Mouse (Mus musculus) heart, embryonic 11.5 days (tissue): ENCODE measurements around the gene Dlg2. TPM values are rescaled to one million over a fixed set of nuclear protein-coding genes. Genes with fewer than 3 reads are reported as not detected.

Source experiments
- ATAC-seq: fragments of 200-750 bp; cut with Nextera tagmentation; replicated peaks from 2 replicates; pipeline ENCODE4 v1.8.0; 2017; ENCODE audit warnings: moderate library complexity; ENCODE audit not compliant: insufficient number of reproducible peaks, low FRiP score, low TSS enrichment
- H3K27ac ChIP-seq: fragments of 300-500 bp; sonication (generic); 2 replicates; pipeline ENCODE4 v1.5.1; 2014; ENCODE audit warnings: mild to moderate bottlenecking, low read depth, low read length
- H3K27me3 ChIP-seq: fragments of 300-500 bp; sonication (generic); 2 replicates; pipeline ENCODE4 v1.6.1; 2014; ENCODE audit warnings: mild to moderate bottlenecking, low read length, mixed read lengths; ENCODE audit not compliant: control insufficient read depth, insufficient read depth
- H3K36me3 ChIP-seq: fragments of 300-500 bp; sonication (generic); 2 replicates; pipeline ENCODE4 v1.6.1; 2014; ENCODE audit warnings: mild to moderate bottlenecking, low read length, moderate library complexity, mixed read lengths; ENCODE audit not compliant: control insufficient read depth, insufficient read depth
- H3K4me1 ChIP-seq: fragments of 300-500 bp; sonication (generic); 2 replicates; pipeline ENCODE4 v1.6.1; 2014; ENCODE audit warnings: low read length; ENCODE audit not compliant: control insufficient read depth, insufficient read depth
- H3K4me2 ChIP-seq: fragments of 300-500 bp; sonication (generic); 2 replicates; pipeline ENCODE4 v1.6.1; 2014; ENCODE audit warnings: mild to moderate bottlenecking, moderate library complexity
- H3K4me3 ChIP-seq: fragments of 300-500 bp; sonication (generic); 2 replicates; pipeline ENCODE4 v1.5.1; 2014; ENCODE audit warnings: low read depth, low read length
- H3K9ac ChIP-seq: fragments of 300-500 bp; sonication (generic); 2 replicates; pipeline ENCODE4 v1.6.1; 2014; ENCODE audit warnings: mild to moderate bottlenecking, low read depth, low read length, moderate library complexity
- H3K9me3 ChIP-seq: fragments of 300-500 bp; sonication (generic); replicated peaks from 2 replicates; pipeline ENCODE4 v1.6.1; 2016; ENCODE audit warnings: low read length; ENCODE audit not compliant: control insufficient read depth
- WGBS: fragments of 180-500 bp; shearing (Covaris S2); extraction: QIAGEN DNeasy Blood & Tissue Kit; methylation state at CpG from one replicate; pipeline ENCODE4 v1.1.7; 2014; ENCODE audit not compliant: insufficient replicate concordance; 5-methylcytosine and 5-hydroxymethylcytosine counted together
- polyA plus RNA-seq: library from polyadenylated mRNA; unstranded; fragments of >200 nt; fragmentation: Nextera tagmentation; extraction: Ambion mirVana; gene quantifications from 2 replicates; pipeline ENCODE4 v1.2.1, GENCODE M21; 2014

The Dlg2 gene
- polyA plus RNA-seq, 1 experiment from 2014 or later: 8.5 TPM

GRCm38 (mm10) chr7:91785871-91786270 is 1309.4 kb downstream of the Dlg2 start:
- H3K9me3 ChIP-seq: no peaks in the 10 kb centered on the region
- 67% methylated on average over 3 of the region's 3 CpGs for WGBS

GRCm38 (mm10) chr7:91790949-91791564 is 1314.6 kb downstream of the Dlg2 start:
- Histone ChIP-seq H3K4me2 (no peak overlapping the region), H3K27me3 (no peaks in the 10 kb centered on the region), H3K36me3 (no peaks in the 10 kb centered on the region), H3K4me1 (no peaks in the 10 kb centered on the region), H3K4me3 (no peak overlapping the region), H3K9me3 (no peaks in the 10 kb centered on the region), H3K9ac (no peak overlapping the region), H3K27ac (no peak overlapping the region)
- 52% methylated on average over 4 of the region's 4 CpGs for WGBS
- no peak for ATAC-seq

More at GRCm38 (mm10) chr7:91785871-91786270, 1309.4 kb downstream of the Dlg2 start:
- Histone ChIP-seq H3K27me3 (no peaks in the 10 kb centered on the region), H3K36me3 (no peaks in the 10 kb centered on the region), H3K27ac (no peak overlapping the region), H3K9ac (no peak overlapping the region), H3K4me3 (no peak overlapping the region), H3K4me2 (no peak overlapping the region), H3K4me1 (no peaks in the 10 kb centered on the region)
- ATAC-seq: no peak

GRCm38 (mm10) chr7:91806632-91807031 is 1330.2 kb downstream of the Dlg2 start:
- no peaks in the 10 kb centered on the region for H3K4me1 ChIP-seq
- no peaks in the 10 kb centered on the region for H3K27me3 ChIP-seq
- WGBS: 63% methylated on average over 4 of the region's 4 CpGs
- H3K36me3 ChIP-seq: no peaks in the 10 kb centered on the region
- H3K9ac ChIP-seq: no peak overlapping the region
- H3K4me3 ChIP-seq: no peak overlapping the region
- no peak overlapping the region for H3K27ac ChIP-seq
- ATAC-seq: no peak
- no peak overlapping the region for H3K4me2 ChIP-seq
- no peaks in the 10 kb centered on the region for H3K9me3 ChIP-seq

DNA sequence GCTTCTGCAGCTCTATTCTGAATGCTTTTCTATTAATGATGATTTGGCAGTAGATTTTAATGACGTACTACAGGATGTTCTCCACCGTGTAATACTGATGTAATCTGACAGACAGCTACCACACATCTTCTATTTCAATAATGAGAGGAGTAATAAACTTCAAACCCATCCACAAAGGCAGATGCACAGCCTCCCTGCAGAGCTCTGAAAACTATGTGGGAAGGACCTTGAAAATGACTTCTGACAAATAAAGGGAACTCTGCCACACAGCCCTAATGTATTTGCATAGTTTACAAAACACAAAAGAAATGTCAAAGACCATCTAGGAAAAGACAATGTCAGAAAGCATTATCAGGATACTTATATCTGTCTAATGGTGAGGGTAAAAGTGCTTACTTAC is 1334.3 kb downstream of the Dlg2 start:
- no peaks in the 10 kb centered on the region for H3K36me3 ChIP-seq
- WGBS: 64% methylated on average over 2 of the region's 2 CpGs
- no peak overlapping the region for H3K4me2 ChIP-seq
- H3K4me1 ChIP-seq: no peaks in the 10 kb centered on the region
- no peaks in the 10 kb centered on the region for H3K27me3 ChIP-seq
- H3K9ac ChIP-seq: no peak overlapping the region
- no peaks in the 10 kb centered on the region for H3K9me3 ChIP-seq
- H3K4me3 ChIP-seq: no peak overlapping the region
- no peak for ATAC-seq
- no peak overlapping the region for H3K27ac ChIP-seq

DNA sequence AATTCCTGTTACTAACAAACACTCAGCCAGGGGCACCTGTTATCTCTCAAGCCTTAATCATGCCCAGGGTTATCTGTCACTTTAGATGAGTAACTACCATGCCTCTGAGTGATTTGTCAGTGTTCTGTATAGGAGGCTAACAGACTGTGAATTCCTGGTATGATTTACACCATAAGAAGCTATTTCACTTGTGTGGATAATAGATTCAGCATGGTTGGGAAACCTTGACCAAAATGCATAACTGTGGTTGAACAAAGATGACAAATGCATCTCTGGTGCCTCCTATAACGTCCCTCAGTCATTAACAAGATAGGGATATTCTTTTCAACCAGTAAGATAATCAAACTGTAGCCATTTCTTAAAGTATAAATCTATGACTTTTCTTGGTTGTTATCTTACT is 1341.5 kb downstream of the Dlg2 start:
- Histone ChIP-seq H3K9ac (no peak overlapping the region), H3K4me1 (no peaks in the 10 kb centered on the region), H3K9me3 (no peaks in the 10 kb centered on the region), H3K27ac (no peak overlapping the region), H3K4me3 (no peak overlapping the region), H3K36me3 (no peaks in the 10 kb centered on the region), H3K4me2 (no peak overlapping the region), H3K27me3 (no peaks in the 10 kb centered on the region)
- ATAC-seq: no peak
- WGBS: 64% methylated on average over 1 of the region's 1 CpGs

DNA sequence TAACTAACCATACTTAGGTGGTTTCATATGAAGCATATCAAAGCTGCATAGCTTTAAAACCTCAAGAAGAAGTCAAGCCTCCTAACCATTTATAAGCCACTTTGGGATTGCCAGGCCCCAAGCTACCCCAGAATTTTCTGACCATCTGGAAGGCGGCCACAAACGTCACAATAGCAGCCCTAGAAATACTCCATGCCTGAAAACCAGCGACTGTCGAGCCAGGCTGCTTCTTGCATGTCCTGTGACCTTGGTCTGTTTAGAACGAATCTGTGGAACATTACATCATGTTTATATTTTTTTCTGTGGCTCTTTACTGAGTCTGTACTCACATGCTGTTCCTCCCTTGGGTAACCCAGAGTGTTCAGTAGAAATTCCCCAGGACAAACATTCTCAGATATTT is 1355.7 kb downstream of the Dlg2 start:
- no peaks in the 10 kb centered on the region for H3K27me3 ChIP-seq
- no peaks in the 10 kb centered on the region for H3K36me3 ChIP-seq
- no peak for ATAC-seq
- no peak overlapping the region for H3K27ac ChIP-seq
- no peaks in the 10 kb centered on the region for H3K4me1 ChIP-seq
- no peak overlapping the region for H3K9ac ChIP-seq
- WGBS: 82% methylated on average over 5 of the region's 5 CpGs
- no peaks in the 10 kb centered on the region for H3K9me3 ChIP-seq
- H3K4me3 ChIP-seq: no peak overlapping the region
- no peak overlapping the region for H3K4me2 ChIP-seq

GRCm38 (mm10) chr7:91845723-91846122 is 1369.3 kb downstream of the Dlg2 start:
- Histone ChIP-seq H3K27me3 (no peaks in the 10 kb centered on the region), H3K4me2 (no peak overlapping the region), H3K9ac (no peak overlapping the region), H3K4me3 (no peak overlapping the region), H3K9me3 (no peaks in the 10 kb centered on the region), H3K27ac (no peak overlapping the region), H3K36me3 (no peaks in the 10 kb centered on the region), H3K4me1 (no peaks in the 10 kb centered on the region)
- ATAC-seq: no peak
- WGBS: 0% methylated on average over 1 of the region's 1 CpGs

DNA sequence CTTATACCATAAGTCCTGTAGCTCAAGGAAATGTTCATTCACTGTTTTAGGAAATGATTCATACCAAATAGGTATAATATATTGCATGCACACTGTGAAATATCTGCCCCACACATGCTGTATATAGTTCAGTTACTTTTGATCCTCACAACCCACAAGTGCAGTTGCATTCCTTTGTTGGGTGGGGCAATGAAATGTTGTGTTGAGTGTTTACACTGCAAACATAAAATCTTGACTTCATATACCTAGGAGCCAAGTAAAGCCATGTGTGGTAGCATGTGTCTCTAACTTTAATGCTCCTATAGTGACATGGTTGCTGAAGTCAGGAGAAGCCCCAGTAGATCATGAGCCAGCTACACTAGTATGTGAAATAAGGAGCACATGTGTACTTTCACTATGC is 1372.9 kb downstream of the Dlg2 start:
- Histone ChIP-seq H3K27me3 (no peaks in the 10 kb centered on the region), H3K9me3 (no peaks in the 10 kb centered on the region), H3K4me3 (no peak overlapping the region), H3K27ac (no peak overlapping the region), H3K4me2 (no peak overlapping the region), H3K36me3 (no peaks in the 10 kb centered on the region), H3K9ac (no peak overlapping the region), H3K4me1 (no peaks in the 10 kb centered on the region)
- no peak for ATAC-seq

GRCm38 (mm10) chr7:91853653-91854052 is 1377.2 kb downstream of the Dlg2 start:
- no peak overlapping the region for H3K27ac ChIP-seq
- H3K4me3 ChIP-seq: no peak overlapping the region
- no peak overlapping the region for H3K9ac ChIP-seq
- 61% methylated on average over 4 of the region's 4 CpGs for WGBS
- H3K4me2 ChIP-seq: no peak overlapping the region
- H3K9me3 ChIP-seq: no peaks in the 10 kb centered on the region
- no peak for ATAC-seq
- no peaks in the 10 kb centered on the region for H3K36me3 ChIP-seq
- H3K27me3 ChIP-seq: no peaks in the 10 kb centered on the region
- H3K4me1 ChIP-seq: no peaks in the 10 kb centered on the region
